Comparison of ENCODE assay signal across 18 mouse cellular contexts in the genomic region with DNA sequence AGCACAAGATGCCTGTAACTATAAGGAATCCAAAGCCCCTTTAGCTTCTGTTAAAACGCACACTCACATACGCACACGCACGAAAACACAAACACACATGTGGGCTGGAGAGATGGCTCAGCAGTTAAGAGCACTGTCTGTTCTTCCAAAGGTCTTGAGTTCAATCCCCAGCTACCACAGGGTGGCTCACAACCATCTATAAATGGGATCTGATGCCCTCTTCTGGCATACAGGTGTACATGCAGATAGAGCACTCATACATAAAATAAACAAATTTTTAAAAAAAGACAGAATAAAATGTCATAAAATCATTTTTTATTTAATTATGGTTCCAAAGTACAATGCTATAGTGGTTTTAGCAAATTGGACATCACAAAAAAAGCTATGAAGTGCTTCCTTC. TPM values are rescaled to one million over a fixed set of nuclear protein-coding genes. Genes with fewer than 3 reads are reported as not detected.
DNase-seq lines count a peak whose midpoint lies in the region; ATAC-seq and TF ChIP-seq lines count a peak whose summit lies in the region.
"Had no signal": no experiment of that assay in that cellular context is flagged by ENCODE, and none has a peak within 500 bp of the region (broad histone marks: within the 10 kb centered on the region; RNA-seq: fewer than 3 reads in every experiment).

No protein-coding gene starts in this region.

- H3K9me3 ChIP-seq in kidney, postnatal 0 days (replicated peaks; ENCODE audit: low read length), result no peaks in the 10 kb centered on the region
- H3K9me3 ChIP-seq: embryonic facial prominence, embryonic 13.5 days; forebrain, embryonic 12.5 days; intestine, embryonic 15.5 days; limb, embryonic 15.5 days had no signal

- ATAC-seq in CD4-positive, CD25-positive, alpha-beta regulatory T cell, adult 4 months, result no peak
- ATAC-seq in kidney, postnatal 0 days (replicated peaks; ENCODE audit: low FRiP score, low read depth), result no peak
- ATAC-seq: intestine, embryonic 15.5 days had no signal

- H3K27ac ChIP-seq in kidney, postnatal 0 days, result no peak overlapping the region
- H3K27ac ChIP-seq: embryonic facial prominence, embryonic 13.5 days; forebrain, embryonic 12.5 days; intestine, embryonic 15.5 days; limb, embryonic 15.5 days had no signal

- intact Hi-C loops in left cerebral cortex, postnatal 14 days (cut with DNase I), result no loop called here

- H3K4me1 ChIP-seq in kidney, postnatal 0 days (replicated peaks; ENCODE audit: insufficient read depth, low read length), result no peaks in the 10 kb centered on the region; the same call in 1 of the 2 replicates

- no peak overlapping the region for H3K4me3 ChIP-seq in kidney, postnatal 0 days (replicated peaks; ENCODE audit: low read depth, low read length)
- H3K4me3 ChIP-seq: embryonic facial prominence, embryonic 13.5 days; forebrain, embryonic 12.5 days; intestine, embryonic 15.5 days; limb, embryonic 15.5 days had no signal

- WGBS in kidney, postnatal 0 days, result 97% methylated on average over 4 of the region's 4 CpGs

- peak; percentile 46 for DNase-seq in CD4-positive, CD25-positive, alpha-beta regulatory T cell, adult 2 months (ENCODE audit: low read depth, low spot score)
- DNase-seq in kidney, postnatal 0 days (ENCODE audit: low spot score), result no peak
- DNase-seq in kidney, adult 9 months, result no peak
- DNase-seq in 416B (ENCODE audit: low read depth) (peak; percentile 72), R1 (ENCODE audit: low read depth, low spot score) (peak; percentile 74)
- DNase-seq in natural killer cell, adult 2 months (ENCODE audit: low spot score in 2 of 2), result no peak
- DNase-seq in left cerebral cortex, postnatal 14 days (ENCODE audit: low spot score in 2 of 2), result no peak
- DNase-seq: adrenal gland, postnatal 25 days; cerebellum, postnatal 36 days; heart, postnatal 36 days; lung, postnatal 10 days; thymus, postnatal 36 days had no signal

- no peak overlapping the region for H3K4me2 ChIP-seq in kidney, postnatal 0 days (ENCODE audit: low read length)
- H3K4me2 ChIP-seq: embryonic facial prominence, embryonic 13.5 days; intestine, embryonic 15.5 days; limb, embryonic 15.5 days; midbrain, embryonic 11.5 days had no signal

- no peaks in the 10 kb centered on the region for H3K27me3 ChIP-seq in kidney, postnatal 0 days (ENCODE audit: insufficient read depth, low read length)
- H3K27me3 ChIP-seq: embryonic facial prominence, embryonic 13.5 days; forebrain, embryonic 12.5 days; intestine, embryonic 15.5 days; limb, embryonic 15.5 days had no signal

- no peaks in the 10 kb centered on the region for H3K36me3 ChIP-seq in kidney, postnatal 0 days (ENCODE audit: insufficient read depth, low read length)
- H3K36me3 ChIP-seq: embryonic facial prominence, embryonic 13.5 days; forebrain, embryonic 12.5 days; intestine, embryonic 15.5 days; limb, embryonic 15.5 days had no signal

- no peak overlapping the region for H3K9ac ChIP-seq in kidney, postnatal 0 days (ENCODE audit: low read depth, low read length)
- H3K9ac ChIP-seq: embryonic facial prominence, embryonic 13.5 days; forebrain, embryonic 12.5 days; intestine, embryonic 15.5 days; limb, embryonic 15.5 days had no signal

- peak; percentile 56 for TF ChIP-seq CTCF in kidney, postnatal 0 days (IDR thresholded peaks at IDR 0.05; ENCODE audit: low read depth)

RNA-seq across cellular contexts. Expression of a gene that starts 26.4 kb away (rescaled TPM):
- polyA plus RNA-seq in CD4-positive, CD25-positive, alpha-beta regulatory T cell, adult 4 months (2017; shearing (Covaris generic)), result under 1 TPM in 1 of 2 experiments, not detected in 1; 0.24 TPM
- polyA plus RNA-seq in kidney, postnatal 0 days (2015; fragmentation: Nextera tagmentation; extraction: Ambion mirVana), result 1.6 and 2.0 TPM in 2 replicates
- 100 to 1,000 TPM; 304 to 328 TPM for total RNA-seq in left cerebral cortex, postnatal 14 days (2021)

Comparison
In these comparisons a context has a peak if more than half of its experiments do, and no peak if none do; other contexts are left out.
1. DNase-seq: peak in CD4-positive, CD25-positive, alpha-beta regulatory T cell, adult 2 months (single experiment), 416B (single experiment) and R1 (single experiment); none in kidney, postnatal 0 days (single experiment), kidney, adult 9 months (single experiment), natural killer cell, adult 2 months (0 of 2) and left cerebral cortex, postnatal 14 days (0 of 2).